Mouse (Mus musculus) left cerebral cortex, adult 11 months (tissue): ENCODE data around the gene Cbfa2t3.

Experiments used
- DNase-seq: peaks from one replicate; pipeline ENCODE4 v3.0.0; 2022; ENCODE audit warnings: low spot score

The Cbfa2t3 gene

DNA sequence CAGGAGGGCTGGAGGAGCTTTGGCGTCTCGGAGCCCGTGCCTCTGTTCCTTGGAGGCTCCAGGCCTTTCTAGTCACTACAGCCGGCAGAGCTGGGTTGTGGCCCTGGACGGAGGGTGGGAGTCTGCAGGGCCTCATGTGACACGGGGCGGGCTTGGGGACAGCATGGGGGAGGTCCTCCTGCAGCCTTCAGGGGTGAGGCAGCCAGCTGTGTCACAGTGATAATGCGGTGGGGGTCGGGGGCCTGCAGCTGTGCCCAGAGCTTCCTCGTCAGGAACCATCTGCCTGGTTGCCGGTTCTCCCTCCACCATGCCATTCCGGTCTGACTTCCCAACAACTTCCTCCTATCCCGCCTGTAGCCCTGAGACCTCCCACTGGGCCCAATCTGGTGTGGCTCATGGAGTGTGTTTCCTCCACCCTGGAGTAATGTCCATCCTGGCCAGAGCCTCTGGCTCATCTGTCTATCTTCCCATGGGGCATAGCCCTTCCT is at the start of gene Cbfa2t3:
Gene Cbfa2t3, minus strand, starts transcription at position 105 of the 488 bp plus-strand sequence.
- no peak for DNase-seq

DNA sequence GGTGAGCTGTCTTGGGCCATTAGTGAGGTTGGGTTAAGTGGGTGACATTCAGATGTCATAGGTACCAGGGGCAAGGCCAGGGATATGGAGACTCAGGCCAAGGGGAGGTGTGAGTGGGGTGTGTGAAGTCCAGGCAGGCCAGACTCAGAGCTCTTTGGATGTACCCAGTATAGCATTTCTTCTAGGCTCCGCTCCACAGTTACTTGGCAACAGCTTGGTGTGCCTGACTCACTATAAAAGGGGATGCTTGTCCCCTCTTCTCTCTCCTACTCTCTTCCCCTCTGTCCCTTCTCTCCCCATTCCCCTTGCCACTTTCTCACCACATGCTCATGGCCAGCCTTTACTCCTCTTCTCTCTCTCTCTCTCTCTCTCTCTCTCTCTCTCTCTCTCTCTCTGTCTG is 48.9 kb upstream of the Cbfa2t3 start:
- DNase-seq: no peak

DNA sequence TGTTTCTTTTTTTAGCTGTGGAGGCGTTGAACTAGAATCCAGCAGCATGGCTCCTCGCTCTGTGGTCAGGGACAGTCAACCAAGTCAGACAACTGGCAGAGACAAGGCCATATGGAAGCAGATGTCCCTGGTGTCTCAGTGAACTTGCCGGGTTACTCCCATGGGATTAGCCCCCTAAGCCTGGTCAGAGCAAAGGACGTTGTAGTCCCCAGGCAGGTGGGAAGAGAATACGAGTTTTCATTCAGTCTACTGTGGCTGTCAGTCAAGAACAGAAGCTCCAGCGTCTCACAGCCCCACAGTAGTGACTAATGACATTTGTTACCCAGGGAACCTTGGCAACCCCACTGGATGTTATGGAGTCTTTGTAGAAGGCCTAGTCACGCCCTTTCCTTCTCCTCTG is 47.5 kb upstream of the Cbfa2t3 start:
- no peak for DNase-seq

DNA sequence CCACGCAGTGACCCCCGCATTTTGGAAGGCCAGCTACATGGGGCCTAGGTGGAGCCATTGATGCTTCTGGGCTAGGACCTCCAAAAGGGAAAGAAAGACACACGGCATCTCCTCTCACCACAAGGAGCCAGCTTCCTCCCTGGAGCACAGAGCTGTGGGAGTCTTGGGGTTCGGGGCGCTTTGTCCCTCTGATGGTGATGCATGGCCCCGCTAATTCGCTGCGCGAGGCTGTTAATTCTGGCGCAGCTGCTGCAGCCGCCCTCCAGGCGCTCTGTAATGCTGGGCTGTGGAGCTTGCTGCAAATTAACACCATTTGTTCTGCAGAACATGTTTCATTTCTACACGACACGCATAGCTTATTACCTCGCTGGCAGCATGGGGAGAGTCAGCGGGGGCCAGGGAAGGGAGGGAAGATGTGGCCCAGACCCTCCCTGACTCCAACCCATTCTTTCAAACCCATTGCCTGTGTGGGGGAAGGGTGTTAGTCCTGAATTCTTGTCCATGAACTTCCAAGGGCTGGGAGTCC is 46.9 kb upstream of the Cbfa2t3 start:
- DNase-seq: no peak

DNA sequence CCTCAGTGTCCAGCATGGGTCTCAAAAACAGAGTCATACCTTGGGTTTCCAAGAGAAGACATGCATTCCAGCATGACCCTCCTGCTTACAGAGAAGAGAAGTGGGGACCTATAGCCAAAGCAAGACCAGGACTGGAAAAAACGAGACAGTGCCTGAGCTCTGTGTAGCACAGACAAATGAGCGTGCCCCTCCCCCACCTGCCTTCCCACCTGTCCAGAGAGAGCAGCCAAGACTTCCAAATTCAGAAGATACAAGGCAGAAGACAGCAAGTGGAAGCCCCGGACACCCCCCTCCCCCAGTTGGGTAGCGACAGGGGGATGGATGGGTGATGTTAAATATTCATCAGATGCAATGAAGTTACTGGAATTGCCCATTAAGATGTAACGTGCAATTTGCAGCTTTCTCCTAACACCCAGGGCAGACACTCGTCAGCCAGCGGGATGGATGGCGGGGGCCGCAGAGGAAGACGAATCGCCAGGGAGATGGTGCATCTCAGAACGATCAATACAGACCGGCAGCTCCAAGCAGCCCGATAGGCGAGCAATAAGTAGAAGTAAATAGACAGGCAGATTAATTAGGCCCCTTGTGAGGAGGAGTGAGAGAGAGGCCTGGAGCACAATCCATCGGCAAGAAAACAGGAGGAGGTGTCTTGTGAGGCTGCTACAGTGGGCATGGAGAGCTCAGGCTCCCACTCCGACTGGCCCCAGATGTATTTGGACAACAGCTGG is 46.3 kb upstream of the Cbfa2t3 start:
- DNase-seq: no peak

DNA sequence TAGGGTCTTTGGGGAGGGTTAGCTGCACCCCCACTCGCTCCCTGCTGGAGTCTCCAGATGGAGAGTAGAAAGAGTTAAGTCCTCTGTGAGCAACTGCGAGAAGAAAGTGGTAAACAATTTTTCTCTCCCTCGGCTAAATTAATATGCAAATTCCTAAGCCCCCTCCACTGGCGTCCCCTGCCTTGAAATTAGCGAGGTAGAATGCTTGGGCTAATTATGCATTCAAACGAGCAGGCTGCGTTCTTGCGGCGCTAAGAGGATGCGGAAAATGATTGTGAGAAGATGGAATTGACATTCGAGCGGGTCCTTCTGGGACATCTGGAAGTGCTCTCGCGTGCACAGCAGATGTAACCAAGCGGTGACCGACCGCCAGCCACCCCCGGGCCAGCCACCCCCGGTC is 43.6 kb upstream of the Cbfa2t3 start:
- DNase-seq: no peak

DNA sequence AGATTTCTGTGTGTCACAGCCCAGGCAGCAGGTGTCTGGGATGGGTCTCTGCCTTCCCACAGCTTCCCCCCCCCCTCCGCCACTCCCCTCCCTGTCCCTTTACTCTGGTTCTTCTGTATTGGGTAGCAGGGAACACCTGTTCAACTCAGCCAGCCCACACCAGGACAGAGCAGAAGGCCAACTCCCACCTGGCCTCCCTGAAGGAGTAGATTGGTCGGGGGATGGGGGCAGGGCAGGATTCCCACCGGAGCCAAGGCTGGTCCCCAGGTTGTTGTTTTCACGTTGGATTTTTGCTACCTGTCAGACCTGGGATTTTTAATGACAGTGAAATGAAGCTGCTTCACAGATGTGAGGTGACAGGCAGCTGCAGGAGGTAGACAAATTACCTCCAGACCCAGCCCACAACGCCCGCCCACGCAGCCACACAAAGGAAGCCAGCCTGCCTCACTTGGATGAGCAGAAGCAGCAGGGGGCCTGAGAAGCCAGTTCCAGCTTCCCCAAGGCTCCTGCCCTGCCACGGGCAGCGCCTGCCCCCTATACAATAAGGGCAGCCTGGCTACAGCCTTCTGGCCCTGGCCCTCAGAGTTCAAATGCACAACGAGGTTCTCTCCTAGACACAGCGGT is 40.3 kb upstream of the Cbfa2t3 start:
- no peak for DNase-seq

DNA sequence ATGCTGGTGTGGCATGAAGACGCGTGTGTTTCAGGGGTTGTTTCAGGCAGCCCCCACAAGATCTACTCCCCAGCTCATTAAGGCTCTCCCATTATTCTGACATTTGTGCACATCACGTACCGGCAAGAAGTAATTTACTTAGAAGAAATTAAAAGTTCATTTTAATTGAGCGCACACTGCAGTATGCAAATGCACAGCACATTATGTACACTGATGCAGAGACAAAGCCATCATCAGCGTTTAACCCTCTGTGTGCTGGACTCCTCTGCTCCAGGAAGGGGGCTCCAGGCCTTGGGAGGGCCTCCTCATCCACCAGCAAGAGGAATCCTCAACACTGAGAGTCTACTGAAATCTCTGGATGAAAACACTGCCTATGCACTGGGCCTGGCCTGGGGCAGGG is 39.0 kb upstream of the Cbfa2t3 start:
- DNase-seq: no peak

DNA sequence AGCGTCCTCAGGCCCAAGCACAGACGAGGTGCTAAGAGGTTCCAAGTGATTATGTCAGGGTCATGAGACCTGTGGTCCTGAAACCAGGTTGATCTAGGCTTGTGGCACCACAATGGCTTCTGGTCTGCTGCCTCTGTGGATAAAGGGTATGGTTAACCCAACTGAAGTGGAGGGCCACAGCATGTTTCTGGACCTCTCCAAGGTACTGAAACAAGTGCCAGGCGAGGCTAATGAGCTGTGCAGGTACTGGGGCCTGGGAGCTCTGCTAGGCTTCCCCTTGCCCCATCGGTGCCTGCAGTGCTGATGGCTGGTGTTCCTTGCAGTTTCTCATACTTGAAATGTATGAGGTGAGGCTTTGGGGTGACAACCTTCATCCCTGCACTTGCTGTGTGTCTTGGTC is 38.2 kb upstream of the Cbfa2t3 start:
- no peak for DNase-seq

DNA sequence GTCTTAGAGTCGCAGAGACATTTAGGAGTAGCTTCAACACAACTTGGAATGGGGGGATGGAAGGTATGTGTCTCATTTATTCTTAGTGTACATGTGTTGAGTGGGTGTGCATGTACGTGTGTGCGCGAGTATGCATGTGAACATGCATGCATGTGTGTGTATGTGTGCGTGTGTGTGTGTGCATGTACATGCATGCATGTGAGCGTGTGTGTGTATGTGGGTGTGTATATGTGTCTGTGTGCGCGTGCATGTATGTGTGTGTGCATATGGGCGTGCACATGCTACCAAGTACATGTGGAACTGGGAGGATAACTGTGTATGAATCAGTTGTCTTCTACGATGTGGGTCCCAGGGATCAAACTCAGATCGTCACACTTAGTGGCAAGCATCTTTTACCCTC is 37.7 kb upstream of the Cbfa2t3 start:
- no peak for DNase-seq

DNA sequence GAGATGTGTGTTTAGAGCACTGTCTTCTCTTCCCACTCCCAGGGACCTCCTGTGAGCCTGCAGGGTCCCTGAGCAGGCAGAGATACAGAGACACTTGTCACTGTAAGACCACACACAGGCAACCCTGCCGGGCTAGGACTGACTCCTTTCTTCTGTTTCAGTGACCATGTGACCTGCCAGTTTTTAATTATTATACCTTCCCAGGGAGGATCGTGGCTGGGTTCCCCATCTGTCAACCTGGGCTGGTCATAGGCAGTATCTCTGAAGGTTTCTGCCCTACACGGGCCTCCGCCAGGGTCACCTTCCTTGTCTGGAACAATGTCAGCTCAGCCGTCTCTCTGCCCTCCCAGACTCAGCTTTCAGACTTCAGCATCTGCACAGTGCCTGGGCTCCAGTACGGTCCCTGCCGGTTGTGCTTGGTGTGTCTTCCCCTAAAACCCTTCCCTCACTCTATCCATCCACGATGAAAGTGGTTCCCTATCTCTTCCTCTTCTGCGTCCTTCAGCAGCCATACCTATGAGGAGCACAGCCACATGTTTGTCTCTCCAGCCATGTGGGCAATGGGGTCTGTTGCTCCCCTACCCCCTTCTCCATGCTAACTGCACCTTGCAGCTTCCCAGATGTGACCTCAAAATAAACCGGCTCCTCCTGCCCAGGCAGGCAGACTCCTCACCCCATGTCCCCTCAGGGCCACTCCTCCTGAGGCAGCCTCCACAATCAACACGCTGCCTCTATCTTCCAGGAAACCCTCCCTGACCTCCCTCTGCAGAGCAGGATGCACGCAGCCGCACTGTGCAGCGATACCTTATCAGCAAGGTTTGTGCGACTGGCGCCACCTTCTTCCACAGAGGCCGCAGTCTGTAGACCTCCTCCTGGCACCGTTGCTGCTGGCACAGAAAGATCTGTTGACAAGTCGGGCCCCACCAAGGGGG is 36.9 kb upstream of the Cbfa2t3 start:
- no peak for DNase-seq

DNA sequence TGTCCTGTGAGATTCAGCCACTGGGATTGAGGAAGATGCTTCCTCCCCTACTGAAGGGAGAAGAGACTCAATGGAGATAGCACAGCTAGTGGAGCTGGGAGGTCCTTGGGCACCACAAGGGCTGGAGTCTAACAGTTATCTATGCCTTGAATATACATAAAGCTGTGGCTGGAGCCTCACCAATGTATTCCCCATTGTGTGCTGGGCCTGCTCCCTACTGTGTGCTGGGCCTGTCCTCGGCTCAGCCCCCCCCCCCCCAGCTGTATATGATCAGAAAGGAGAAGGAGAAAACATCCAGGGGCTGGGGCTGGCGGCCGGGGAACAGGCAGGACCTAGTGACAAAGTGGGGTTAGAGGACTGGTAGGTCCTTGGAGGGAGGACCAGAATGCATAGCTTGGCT is 36.2 kb upstream of the Cbfa2t3 start:
- no peak for DNase-seq

DNA sequence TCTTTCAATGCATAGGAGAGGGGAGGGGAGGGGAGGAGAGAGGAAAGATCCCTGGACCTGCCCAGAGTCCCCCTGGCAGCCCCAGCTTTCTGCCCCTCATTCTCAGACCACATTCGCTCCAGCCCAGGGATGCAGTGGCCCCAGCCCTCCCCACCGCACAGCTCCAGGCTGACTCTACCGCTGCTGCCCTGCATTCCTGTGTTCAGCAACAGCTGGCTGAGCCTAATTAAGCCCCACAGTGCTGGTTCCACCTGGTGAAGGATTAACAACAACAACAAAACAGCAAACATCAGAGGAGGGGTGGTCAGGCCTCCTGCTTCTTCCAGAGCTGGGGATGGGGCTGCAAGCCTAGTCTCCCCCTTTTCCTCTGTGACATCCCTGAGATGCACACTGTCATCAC is 29.7 kb upstream of the Cbfa2t3 start:
- no peak for DNase-seq

DNA sequence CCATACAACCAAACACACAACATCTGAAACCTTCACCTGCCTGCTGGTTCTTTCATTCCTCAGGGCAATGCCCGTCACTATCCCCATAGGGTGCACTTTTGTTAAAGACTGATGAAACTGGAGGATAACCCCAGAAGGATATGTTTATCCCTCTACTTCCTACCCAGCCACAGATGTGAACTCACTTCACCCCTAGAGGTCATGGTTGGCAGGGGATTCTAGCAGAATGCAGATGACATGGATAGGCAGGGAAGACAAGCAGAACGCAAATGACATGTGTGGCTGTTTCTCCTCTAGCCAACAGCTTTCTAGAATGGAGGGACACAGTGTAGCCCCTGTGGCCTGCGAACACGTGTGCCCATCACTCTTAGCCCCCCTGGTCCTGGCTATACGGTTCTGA is 28.5 kb upstream of the Cbfa2t3 start:
- no peak for DNase-seq

DNA sequence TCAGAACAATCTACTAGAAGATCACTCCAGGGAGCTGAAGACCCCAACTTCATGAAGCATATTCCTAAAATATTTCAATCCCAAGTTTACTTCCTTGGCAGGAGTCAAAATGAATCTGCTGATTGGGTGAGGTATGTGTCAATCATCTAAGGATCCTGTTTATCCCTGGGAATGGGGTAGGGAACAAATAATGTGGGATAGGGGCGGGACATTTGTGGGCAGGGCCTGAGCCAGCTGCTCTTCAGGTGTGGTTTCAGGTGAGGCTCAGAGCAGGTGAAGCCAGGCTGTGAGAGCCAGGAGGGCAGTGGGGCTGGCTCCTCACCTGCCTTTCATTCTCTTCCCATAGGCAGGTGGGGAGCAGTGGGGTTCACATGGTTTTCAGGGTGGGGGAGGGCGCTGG is 27.9 kb upstream of the Cbfa2t3 start:
- no peak for DNase-seq

DNA sequence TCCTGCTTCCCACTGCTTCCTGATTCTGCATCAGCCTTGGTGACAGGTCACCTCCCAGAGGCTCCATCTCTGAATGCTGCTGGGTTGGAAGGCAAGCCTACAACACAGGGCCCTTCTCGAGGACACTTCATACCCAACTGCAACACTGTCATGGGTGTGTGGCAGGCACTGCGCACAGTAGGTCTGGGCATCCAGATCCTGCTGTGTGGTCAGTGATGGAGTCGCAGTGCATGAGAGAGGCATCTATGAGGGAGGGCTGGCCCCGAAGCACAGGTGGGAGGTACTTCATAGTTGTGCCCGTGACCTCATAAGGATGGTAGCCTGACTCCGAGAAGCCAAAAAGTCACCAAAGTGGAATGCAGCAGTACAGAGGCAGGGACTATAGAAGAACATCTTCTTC is 26.3 kb upstream of the Cbfa2t3 start:
- no peak for DNase-seq

DNA sequence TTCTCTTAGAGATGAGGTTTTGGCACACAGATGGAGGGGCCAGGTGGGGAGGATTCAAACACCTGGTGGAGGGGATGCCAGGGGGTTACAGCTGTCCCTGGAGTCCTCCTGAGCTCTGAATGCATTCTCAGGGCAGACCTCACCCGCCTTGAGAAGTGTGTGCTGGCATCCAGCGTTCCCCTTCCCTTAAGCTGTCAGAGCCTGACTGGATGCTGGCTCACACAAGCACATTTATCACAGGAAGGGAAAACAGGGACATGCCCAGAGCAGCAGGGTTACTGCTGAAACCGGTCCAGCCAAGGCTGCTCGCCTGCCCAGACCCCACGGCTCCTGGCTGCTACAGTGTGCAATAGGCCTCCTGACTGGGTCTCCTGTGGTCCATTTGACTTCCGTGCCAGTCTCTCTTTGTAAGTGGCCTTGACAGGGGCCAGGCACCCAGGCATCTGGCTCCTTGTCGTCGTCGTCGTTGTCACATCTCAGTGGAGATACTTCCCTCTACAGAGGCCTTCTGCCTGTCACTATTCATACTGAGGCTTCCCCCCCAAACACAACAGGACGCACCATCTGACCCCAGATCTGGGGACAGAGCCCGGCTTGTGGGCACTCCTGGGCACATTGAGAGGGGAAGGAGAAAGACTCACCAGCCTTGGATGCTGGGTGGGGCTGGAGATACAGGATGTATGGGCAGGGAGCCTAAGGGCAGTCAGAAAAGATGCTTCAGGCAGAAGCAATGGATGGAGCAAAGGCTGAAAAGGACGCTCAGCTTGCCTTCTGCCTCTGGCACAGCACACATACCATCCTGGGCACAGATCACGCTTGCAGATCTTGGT is 22.1 kb upstream of the Cbfa2t3 start:
- DNase-seq: no peak

DNA sequence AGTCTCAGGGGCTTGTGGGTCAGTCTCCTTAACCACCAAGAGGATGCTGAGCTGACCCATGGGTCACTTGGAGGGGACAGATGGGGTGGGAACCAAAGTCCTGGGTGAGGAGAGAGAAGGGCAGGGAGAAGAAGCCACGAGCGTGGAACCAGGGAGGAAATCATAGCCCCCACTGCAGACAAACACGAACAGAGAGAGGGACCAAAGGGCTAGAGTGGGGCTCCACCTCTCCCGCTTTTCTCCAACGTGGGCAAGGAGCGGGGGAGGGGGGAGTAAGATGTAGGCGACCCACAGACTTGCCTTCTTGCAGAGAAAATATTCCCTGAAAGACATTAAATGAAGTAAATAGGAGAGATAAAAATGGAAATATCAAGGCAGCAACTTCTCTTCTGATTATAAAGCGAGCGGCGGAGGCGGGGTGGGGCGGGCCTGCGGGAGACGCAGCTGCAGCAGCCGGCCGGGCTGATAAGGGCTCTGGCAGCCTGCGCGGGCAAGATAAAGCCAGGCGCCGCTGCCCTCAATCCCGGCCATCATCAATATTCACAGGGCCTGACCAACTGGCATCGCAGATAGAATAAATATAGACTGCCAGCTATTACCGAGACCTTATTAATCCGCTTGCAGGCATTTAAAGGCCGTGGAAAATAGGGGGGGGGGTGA is 21.3 kb upstream of the Cbfa2t3 start:
- no peak for DNase-seq

DNA sequence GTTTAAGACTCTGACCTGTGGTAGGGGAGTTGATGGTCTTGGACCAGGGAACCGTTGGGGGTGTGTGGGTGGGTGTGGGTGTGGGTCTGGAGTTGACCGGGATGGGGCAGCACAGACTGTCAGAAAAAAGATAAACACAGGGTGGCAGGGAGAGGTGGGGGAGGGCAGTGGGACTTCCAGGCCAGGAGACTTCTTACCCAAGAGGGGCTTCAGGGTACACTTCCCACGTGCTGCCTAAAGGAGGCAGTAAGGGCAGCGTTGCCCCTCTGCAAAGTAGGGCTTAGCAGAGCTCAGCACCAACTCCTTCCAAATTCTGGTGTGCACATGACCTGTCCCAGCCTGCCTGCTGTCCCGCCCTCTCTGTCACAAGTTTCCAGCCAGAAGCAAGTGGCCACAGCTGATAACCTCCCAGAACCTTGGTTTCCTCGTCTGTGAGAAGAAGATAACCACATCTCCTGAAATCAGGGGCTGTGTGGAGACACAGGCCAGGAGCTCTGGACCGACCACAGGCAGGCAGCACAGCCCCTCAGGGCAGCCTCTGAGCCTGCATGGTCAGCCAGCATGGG is 20.7 kb upstream of the Cbfa2t3 start:
- no peak for DNase-seq

DNA sequence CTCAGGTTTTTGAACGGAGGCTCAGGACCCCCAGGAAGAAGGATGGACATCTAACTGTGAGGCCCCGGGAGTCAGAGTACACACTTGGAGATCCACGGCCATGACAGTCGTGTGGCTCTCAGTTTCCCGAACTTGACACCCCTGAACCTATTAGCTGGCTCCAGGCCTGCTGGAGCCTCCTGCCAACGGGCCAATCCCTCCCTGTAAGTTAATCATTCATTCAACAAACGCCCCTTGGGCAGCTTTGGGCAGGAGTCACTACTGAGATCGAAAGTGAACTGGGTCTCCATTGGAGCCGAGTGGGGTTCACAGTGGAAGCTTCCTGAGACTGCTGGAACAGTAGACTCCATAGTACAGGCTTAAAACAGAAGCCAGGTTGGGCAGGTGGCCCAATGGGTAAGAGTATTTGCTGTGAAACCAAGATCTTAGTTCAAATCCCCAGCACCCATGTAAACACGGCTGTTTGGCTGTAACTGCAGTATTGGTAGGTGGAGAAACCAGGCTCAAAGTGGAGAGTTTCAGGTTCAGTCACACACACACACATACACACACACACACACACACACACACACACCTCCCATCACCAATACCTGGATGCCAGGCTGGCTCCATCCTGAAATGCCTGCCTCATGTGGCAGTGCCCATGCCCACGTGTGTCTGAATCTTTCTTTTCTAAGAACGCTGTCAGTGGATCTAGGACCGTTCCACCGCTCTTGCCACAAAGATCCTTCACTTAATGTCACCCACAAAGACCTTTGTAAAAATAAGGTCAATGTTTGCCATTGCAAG is 20.0 kb upstream of the Cbfa2t3 start:
- DNase-seq: no peak
